Mouse (Mus musculus) gastrocnemius, postnatal 14 days (tissue): ENCODE measurements around the gene Grik4. TPM values are rescaled to one million over a fixed set of nuclear protein-coding genes. Genes with fewer than 3 reads are reported as not detected.
"Not testable (repeated sequence)": the region's sequence is repeated elsewhere in the genome, so short reads cannot be mapped to it uniquely, and the experiment has no call there.

ENCODE experiments used
- DNase-seq: peaks from one replicate; pipeline ENCODE4 v3.0.0; 2021; ENCODE audit warnings: mixed read lengths
- intact Hi-C: fragments of 180-260 bp; cut with DNase I; formaldehyde crosslinking; loops from one replicate; pipeline ENCODE4 v1.15.1; 2025; ENCODE audit warnings: low total_unique reads
- long read RNA-seq, 2 experiments: library from polyadenylated mRNA; stranded (forward); transcript quantifications; one replicate each; pipeline ENCODE4 v2.0.0; 2021
- total RNA-seq, 2 experiments: library from RNA; stranded (reverse); gene quantifications; 2 replicates each; pipeline ENCODE4 v1.2.3; 2021

The Grik4 gene
- under 1 TPM; 0.33 to 0.35 TPM for total RNA-seq
- long read RNA-seq, experiment 1: 0 reads
- long read RNA-seq, experiment 2: 0 reads

- peak; percentile 32 for DNase-seq
- intact Hi-C loops: loop anchor here (2.0 to 10.0 kb wide), 4 partner anchors 155 to 617 kb away; no protein-coding TSS in a partner anchor
Measured at GRCm38 (mm10) chr9:42943781-42944535, at the start of gene Grik4. Gene Grik4 (minus strand): TSS chr9:42944493.

GRCm38 (mm10) chr9:42993659-42994058, 49.4 kb upstream of the Grik4 start:
- no peak for DNase-seq
- intact Hi-C loops: loop anchor here (10.0 kb wide), 1 partner anchor 291 kb away; no protein-coding TSS in a partner anchor

GRCm38 (mm10) chr9:42987988-42988387, 43.7 kb upstream of the Grik4 start:
- no peak for DNase-seq
- intact Hi-C loops: no loop called here

GRCm38 (mm10) chr9:42968894-42969521, 24.7 kb upstream of the Grik4 start:
- DNase-seq: no peak
- intact Hi-C loops: no loop called here

DNA sequence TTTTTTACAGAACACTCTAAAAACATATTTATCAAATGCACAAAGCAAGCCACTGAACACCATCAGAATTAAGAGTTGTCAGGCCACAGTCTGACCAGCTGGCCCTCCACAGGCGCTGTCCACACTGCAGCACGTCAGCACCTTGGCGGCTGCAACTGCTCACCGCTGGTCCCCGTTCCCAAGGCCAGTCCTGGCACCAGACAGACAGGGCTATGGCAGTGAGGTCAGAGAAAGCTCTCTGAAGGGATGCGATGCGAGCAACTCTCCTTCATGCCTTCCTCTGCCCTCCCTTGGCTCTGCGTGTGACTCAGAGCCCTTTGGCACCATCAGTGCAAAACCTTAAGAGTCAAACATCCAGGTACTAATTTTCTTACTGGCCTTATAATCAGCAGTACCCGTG, 23.4 kb upstream of the Grik4 start:
- no peak for DNase-seq
- intact Hi-C loops: no loop called here

- intact Hi-C loops, DNase-seq: not testable (repeated sequence)
Measured at GRCm38 (mm10) chr9:42964809-42965208, 20.5 kb upstream of the Grik4 start.

DNA sequence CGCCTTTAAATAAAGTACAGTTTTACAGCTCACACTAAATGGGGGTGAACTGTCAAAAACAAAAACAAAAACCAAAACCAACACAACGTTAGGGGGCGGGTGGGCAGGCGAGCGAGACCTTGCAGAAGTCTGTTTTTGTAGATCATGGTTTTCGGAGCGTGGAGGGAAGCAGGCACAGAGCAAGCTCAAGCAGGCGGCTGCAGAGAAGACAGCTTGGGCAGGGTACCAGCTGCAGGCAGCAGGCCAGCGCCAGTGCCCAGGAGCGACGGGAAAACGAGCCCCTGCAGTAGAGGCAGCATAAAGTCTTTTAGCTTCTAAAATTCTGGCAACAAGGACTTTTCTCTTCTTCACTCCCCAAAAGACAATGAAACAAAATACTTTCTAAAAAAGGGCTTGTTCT, 20.1 kb upstream of the Grik4 start:
- no peak for DNase-seq
- intact Hi-C loops: no loop called here

GRCm38 (mm10) chr9:42962506-42962905, 18.2 kb upstream of the Grik4 start:
- no peak for DNase-seq
- intact Hi-C loops: no loop called here

- intact Hi-C loops: no loop called here
- no peak for DNase-seq
Measured at GRCm38 (mm10) chr9:42958401-42958800, 14.1 kb upstream of the Grik4 start.

GRCm38 (mm10) chr9:42948381-42948780, 4.1 kb upstream of the Grik4 start:
- intact Hi-C loops: loop anchor here (10.0 kb wide), 1 partner anchor 374 kb away; no protein-coding TSS in a partner anchor
- DNase-seq: no peak

- DNase-seq: no peak
- intact Hi-C loops: loop anchor here (2.0 to 10.0 kb wide), 3 partner anchors 156 to 370 kb away; no protein-coding TSS in a partner anchor
Measured at GRCm38 (mm10) chr9:42945174-42945573, 881 bp upstream of the Grik4 start.

GRCm38 (mm10) chr9:42944536-42945006, 278 bp upstream of the Grik4 start:
- intact Hi-C loops: loop anchor here (2.0 to 10.0 kb wide), 4 partner anchors 156 to 617 kb away; no protein-coding TSS in a partner anchor
- DNase-seq: peak; percentile 87

DNA sequence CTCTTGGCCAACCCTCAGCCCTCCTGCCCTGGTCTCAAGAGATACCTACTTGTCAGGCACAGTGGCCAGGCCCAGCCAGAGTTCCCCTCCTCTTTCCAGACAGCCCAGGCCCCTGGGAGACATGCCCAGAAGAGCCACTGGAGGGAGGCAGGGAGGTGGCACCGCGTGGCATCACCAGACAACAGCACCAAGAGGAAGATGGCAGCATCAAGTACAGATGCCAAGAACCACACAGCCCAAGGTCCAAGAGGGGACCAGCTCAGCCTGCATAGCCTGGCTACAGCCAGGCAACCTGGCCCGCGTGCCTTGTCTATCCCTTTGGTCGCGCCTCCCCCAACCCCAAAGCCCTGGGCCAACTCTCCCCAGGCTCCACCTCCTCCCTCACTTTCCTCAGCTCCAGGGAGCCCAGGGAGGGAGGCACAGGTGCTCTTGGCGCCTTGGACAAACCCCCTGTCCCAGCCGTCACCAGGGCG, 1.2 kb downstream of the Grik4 start:
- peak; percentile 26 for DNase-seq
- intact Hi-C loops: loop anchor here (5.0 to 10.0 kb wide), 2 partner anchors 368 to 616 kb away; no protein-coding TSS in a partner anchor

- no peak for DNase-seq
- intact Hi-C loops: loop anchor here (5.0 to 10.0 kb wide), 2 partner anchors 367 to 615 kb away; no protein-coding TSS in a partner anchor
Measured at GRCm38 (mm10) chr9:42942148-42942547, 2.1 kb downstream of the Grik4 start.

DNA sequence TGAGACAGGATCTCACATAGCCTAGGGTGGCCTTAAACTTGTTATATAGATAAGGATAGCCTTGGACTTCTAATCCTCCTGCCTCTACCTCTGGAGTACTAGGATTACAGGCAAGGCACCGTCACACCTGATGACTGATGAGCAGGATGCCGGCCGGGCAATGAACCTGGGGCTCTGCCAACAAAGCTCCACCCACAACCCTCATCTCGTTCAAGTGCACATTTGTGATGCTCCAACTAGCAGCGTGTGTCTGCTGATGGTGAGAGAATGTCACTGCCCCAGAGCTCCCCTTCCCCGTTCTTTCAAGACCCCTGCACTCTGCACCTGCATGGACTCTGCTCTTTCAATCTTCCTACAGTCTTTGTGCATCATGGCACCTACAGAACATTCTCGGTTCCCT, 12.1 kb downstream of the Grik4 start:
- no peak for DNase-seq
- intact Hi-C loops: no loop called here

DNA sequence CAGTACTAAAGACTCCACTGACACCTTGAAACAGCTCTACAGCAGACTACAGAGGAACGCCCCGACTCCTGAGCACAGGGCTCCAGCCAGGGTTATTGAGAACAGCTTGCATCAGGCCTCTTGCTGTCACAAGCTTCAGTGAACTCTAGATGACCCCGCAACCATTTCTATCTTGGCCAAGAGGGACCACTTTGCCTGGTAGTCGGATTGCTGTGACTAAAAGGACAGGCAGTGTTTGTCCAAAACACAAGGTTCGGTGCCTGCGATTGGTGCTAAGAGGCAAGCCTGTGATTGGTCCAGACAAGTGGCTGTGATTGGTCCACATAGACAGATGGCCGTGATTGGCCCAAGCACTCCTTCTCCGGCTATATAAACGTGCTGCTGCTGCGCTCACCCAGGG, 16.8 kb downstream of the Grik4 start:
- intact Hi-C loops: no loop called here

GRCm38 (mm10) chr9:42926564-42926963, 17.7 kb downstream of the Grik4 start:
- DNase-seq: no peak
- intact Hi-C loops: no loop called here

More for the DNA sequence above, 16.8 kb downstream of the Grik4 start:
- no peak for DNase-seq

GRCm38 (mm10) chr9:42921830-42922229, 22.5 kb downstream of the Grik4 start:
- no peak for DNase-seq
- intact Hi-C loops: no loop called here

- no peak for DNase-seq
- intact Hi-C loops: no loop called here
Measured at GRCm38 (mm10) chr9:42920190-42920589, 24.1 kb downstream of the Grik4 start.

- no peak for DNase-seq
- intact Hi-C loops: no loop called here
Measured at GRCm38 (mm10) chr9:42917911-42918310, 26.4 kb downstream of the Grik4 start.
